Mouse (Mus musculus) hindbrain, postnatal 0 days (tissue): Measurements from ENCODE around the gene Olfr279. TPM values are rescaled to one million over a fixed set of nuclear protein-coding genes. Genes with fewer than 3 reads are reported as not detected.

Experiments used
- ATAC-seq: fragments of 200-750 bp; cut with Nextera tagmentation; 2 replicates; pipeline ENCODE4 v1.8.0; 2017; ENCODE audit warnings: mild to moderate bottlenecking, moderate TSS enrichment, moderate library complexity
- DNase-seq: peaks from one replicate; pipeline ENCODE4 v3.0.0-alpha.2; 2015; ENCODE audit warnings: low spot score
- H3K27ac ChIP-seq: fragments of 300-500 bp; sonication (generic); 2 replicates; pipeline ENCODE4 v1.5.1; 2014; ENCODE audit warnings: mild to moderate bottlenecking
- H3K27me3 ChIP-seq: fragments of 300-500 bp; sonication (generic); 2 replicates; pipeline ENCODE4 v1.6.1; 2014; ENCODE audit warnings: low read length, mixed read lengths; ENCODE audit not compliant: insufficient read depth
- H3K36me3 ChIP-seq: fragments of 300-500 bp; sonication (generic); 2 replicates; pipeline ENCODE4 v1.6.1; 2014; ENCODE audit warnings: low read length, mixed read lengths; ENCODE audit not compliant: insufficient read depth
- H3K4me1 ChIP-seq: fragments of 300-500 bp; sonication (generic); 2 replicates; pipeline ENCODE4 v1.6.1; 2014; ENCODE audit warnings: antibody characterized with exemption, low read length, mixed read lengths; ENCODE audit not compliant: insufficient read depth
- H3K4me2 ChIP-seq: fragments of 300-500 bp; sonication (generic); 2 replicates; pipeline ENCODE4 v1.6.1; 2014; ENCODE audit warnings: low read depth, mild to moderate bottlenecking, low read length, moderate library complexity, mixed read lengths
- H3K4me3 ChIP-seq: fragments of 300-500 bp; sonication (generic); 2 replicates; pipeline ENCODE4 v1.5.1; 2014; ENCODE audit warnings: low read length
- H3K9ac ChIP-seq: fragments of 300-500 bp; sonication (generic); replicated peaks from 2 replicates; pipeline ENCODE4 v1.6.1; 2014; ENCODE audit warnings: mild to moderate bottlenecking, low read length, moderate library complexity, mixed read lengths
- H3K9me3 ChIP-seq: fragments of 300-500 bp; sonication (generic); 2 replicates; pipeline ENCODE4 v1.6.1; 2016; ENCODE audit warnings: low read length, mixed read lengths
- CTCF ChIP-seq: IDR thresholded peaks from 2 replicates; pipeline ENCODE4 v1.5.1; 2016; ENCODE audit warnings: antibody characterized with exemption, control low read depth, low read depth
- WGBS: fragments of 180-500 bp; shearing (Covaris S2); extraction: QIAGEN DNeasy Blood & Tissue Kit; methylation state at CpG from one replicate; pipeline ENCODE4 v1.1.7; 2014; 5-methylcytosine and 5-hydroxymethylcytosine counted together
- polyA plus RNA-seq: library from polyadenylated mRNA; unstranded; fragments of >200 nt; fragmentation: Nextera tagmentation; extraction: Ambion mirVana; gene quantifications from 2 replicates; pipeline ENCODE4 v1.2.1, GENCODE M21; 2015
- total RNA-seq: library from RNA; depleted of rRNA; stranded (reverse); fragments of >200 nt; gene quantifications from 2 replicates; pipeline ENCODE4 v1.2.3, GENCODE M21; 2014

The Olfr279 gene
- total and polyA plus RNA-seq, 2 experiments from 2014 or later: not detected

GRCm38 (mm10) chr15:98533035-98533531 lies 40.9 kb downstream of the Olfr279 start:
- ATAC-seq (no peak), DNase-seq (peak; percentile 7)
- Histone ChIP-seq H3K9me3 (no peaks in the 10 kb centered on the region), H3K27ac (peak overlapping the region; percentile 100; the same call in 1 of the 2 replicates), H3K36me3 (peaks cover 18% of the 10 kb centered on the region), H3K27me3 (no peaks in the 10 kb centered on the region), H3K4me3 (peak overlapping the region; percentile 84), H3K4me1 (peaks cover 4% of the 10 kb centered on the region), H3K4me2 (peak overlapping the region; percentile 91), H3K9ac (peak overlapping the region; percentile 94)
- TF ChIP-seq CTCF: no peak
- WGBS: 0% methylated on average over 18 of the region's 18 CpGs

- peak; percentile 28; the same call in 1 of the 2 replicates for TF ChIP-seq CTCF
- WGBS: 0% methylated on average over 61 of the region's 70 CpGs
- peak; percentile 100 for ATAC-seq
Observed at GRCm38 (mm10) chr15:98533881-98534627, 41.9 kb downstream of the Olfr279 start, which contains the start of gene Kansl2. Gene Kansl2, minus strand, starts transcription at chr15:98534264.

GRCm38 (mm10) chr15:98535921-98536320 lies 43.7 kb downstream of the Olfr279 start:
- 86% methylated on average over 4 of the region's 4 CpGs for WGBS
- no peak overlapping the region for H3K9ac ChIP-seq
- DNase-seq: no peak
- no peak overlapping the region for H3K4me3 ChIP-seq
- H3K4me2 ChIP-seq: no peak overlapping the region
- no peaks in the 10 kb centered on the region for H3K9me3 ChIP-seq
- H3K27ac ChIP-seq: no peak overlapping the region
- peaks cover 4% of the 10 kb centered on the region for H3K4me1 ChIP-seq
- H3K27me3 ChIP-seq: no peaks in the 10 kb centered on the region
- no peak for TF ChIP-seq CTCF
- ATAC-seq: no peak
- peaks cover 9% of the 10 kb centered on the region; the same call in 1 of the 2 replicates for H3K36me3 ChIP-seq

More at GRCm38 (mm10) chr15:98533881-98534627, 41.9 kb downstream of the Olfr279 start, which contains the start of gene Kansl2:
- no peaks in the 10 kb centered on the region for H3K9me3 ChIP-seq
- H3K36me3 ChIP-seq: peaks cover 13% of the 10 kb centered on the region
- H3K4me3 ChIP-seq: peak within 1 kb of the TSS; percentile 84
- H3K9ac ChIP-seq: peak within 1 kb of the TSS; percentile 94
- DNase-seq: peak; percentile 99
- peak within 1 kb of the TSS; percentile 100 for H3K27ac ChIP-seq
- no peaks in the 10 kb centered on the region for H3K27me3 ChIP-seq
- peak within 1 kb of the TSS; percentile 91 for H3K4me2 ChIP-seq
- peaks cover 4% of the 10 kb centered on the region for H3K4me1 ChIP-seq

- no peak overlapping the region for H3K27ac ChIP-seq
- H3K4me2 ChIP-seq: no peak overlapping the region
- no peaks in the 10 kb centered on the region for H3K27me3 ChIP-seq
- WGBS: 88% methylated on average over 8 of the region's 8 CpGs
- H3K4me3 ChIP-seq: no peak overlapping the region
- no peak overlapping the region for H3K9ac ChIP-seq
- H3K9me3 ChIP-seq: no peaks in the 10 kb centered on the region
- TF ChIP-seq CTCF: no peak
- DNase-seq (no peak), ATAC-seq (no peak)
- peaks cover 4% of the 10 kb centered on the region for H3K4me1 ChIP-seq
- H3K36me3 ChIP-seq: peaks cover 7% of the 10 kb centered on the region; the same call in 1 of the 2 replicates
Observed at GRCm38 (mm10) chr15:98536828-98537510, 44.8 kb downstream of the Olfr279 start.

DNA sequence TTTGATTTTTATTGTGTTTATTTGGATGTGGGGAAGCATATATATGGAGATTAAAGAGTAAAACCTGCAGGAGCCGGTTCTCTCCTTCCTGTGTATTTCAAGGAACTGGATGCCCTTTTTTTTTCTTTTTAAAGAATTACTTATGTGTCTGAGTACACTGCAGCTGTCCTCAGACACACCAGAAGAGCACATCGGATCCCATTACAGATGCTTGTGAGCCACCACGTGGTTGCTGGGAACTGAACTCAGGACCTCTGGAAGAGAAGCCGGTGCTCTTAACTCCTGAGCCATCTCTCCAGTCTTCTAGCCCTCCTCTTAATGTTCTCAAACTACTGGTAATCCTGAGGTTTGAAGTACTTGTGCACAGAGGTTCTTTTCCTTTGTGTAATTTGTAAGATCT lies 45.7 kb downstream of the Olfr279 start:
- no peak overlapping the region for H3K9ac ChIP-seq
- H3K36me3 ChIP-seq: peaks cover 14% of the 10 kb centered on the region; the same call in 1 of the 2 replicates
- no peak overlapping the region for H3K27ac ChIP-seq
- no peak overlapping the region for H3K4me2 ChIP-seq
- no peaks in the 10 kb centered on the region for H3K9me3 ChIP-seq
- H3K4me1 ChIP-seq: no peaks in the 10 kb centered on the region
- DNase-seq (no peak), ATAC-seq (no peak)
- WGBS: 70% methylated on average over 4 of the region's 4 CpGs
- H3K27me3 ChIP-seq: no peaks in the 10 kb centered on the region
- TF ChIP-seq CTCF: no peak
- H3K4me3 ChIP-seq: no peak overlapping the region

DNA sequence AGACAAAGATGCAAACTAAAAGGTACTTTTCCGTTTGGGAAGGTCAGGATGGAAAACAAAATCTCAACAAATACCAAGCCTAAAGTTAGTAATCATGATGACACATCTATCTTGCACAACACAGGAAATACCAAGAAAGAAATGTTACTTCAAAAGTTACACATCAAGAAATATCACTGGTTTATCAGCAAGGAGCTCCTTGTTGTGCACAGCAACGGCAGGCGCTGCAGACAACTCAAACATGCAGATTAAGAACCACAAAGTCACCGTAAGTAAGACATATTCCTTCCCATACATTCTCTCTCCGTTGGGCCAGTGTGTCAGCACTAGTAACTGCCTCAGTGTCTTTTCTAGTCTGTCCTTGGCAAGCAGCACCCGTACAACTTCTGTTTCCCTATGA lies 48.9 kb downstream of the Olfr279 start:
- Histone ChIP-seq H3K9me3 (no peaks in the 10 kb centered on the region), H3K9ac (no peak overlapping the region), H3K4me1 (no peaks in the 10 kb centered on the region), H3K27ac (no peak overlapping the region), H3K27me3 (no peaks in the 10 kb centered on the region), H3K4me3 (no peak overlapping the region), H3K4me2 (no peak overlapping the region), H3K36me3 (peaks cover 44% of the 10 kb centered on the region)
- DNase-seq: no peak
- no peak for TF ChIP-seq CTCF
- 85% methylated on average over 6 of the region's 6 CpGs for WGBS
- ATAC-seq: no peak
